Mouse (Mus musculus) thymus, adult 18-20 months (tissue): ENCODE measurements at regions not wholly inside any gene's neighbourhood (a gene's known extent, or its start where the extent isn't known, plus 50 kb on each side); places are given as distances from the start of the nearest gene placed in this dataset.

Source experiments
- DNase-seq, 2 experiments: peaks; one replicate each; pipeline ENCODE4 v3.0.0; 2022; ENCODE audit warnings: mixed read lengths in 2 of 2

GRCm38 (mm10) chr13:41897481-41898317 lies 50.2 kb upstream of the Adtrp start:
- DNase-seq = no peak
